Mouse (Mus musculus): ENCODE measurements around the gene Syce1l. TPM values are rescaled to one million over a fixed set of nuclear protein-coding genes. Genes with fewer than 3 reads are reported as not detected.
A peak's percentile ranks its signal among the peaks of the same experiment; 100 is the strongest.

Syce1l gene
- polyA plus RNA-seq, 1 experiment, result 0.55 TPM

GRCm38 (mm10) chr8:113674611-113675010 is 31.6 kb downstream of the Syce1l start:
- TF ChIP-seq CTCF (IDR thresholded peaks at IDR 0.05; ENCODE audit: borderline replicate concordance, extremely low read depth, insufficient read depth, insufficient read length) (no peak), POLR2A (IDR thresholded peaks at IDR 0.05; ENCODE audit: borderline replicate concordance, extremely low read depth, insufficient read depth, insufficient read length, poor library complexity, severe bottlenecking) (no peak)
- DNase-seq (ENCODE audit: low read depth), result no peak

GRCm38 (mm10) chr8:113675281-113675680 is 32.3 kb downstream of the Syce1l start:
- peak; percentile 75 for DNase-seq (ENCODE audit: low read depth)

GRCm38 (mm10) chr8:113676811-113677210 is 33.8 kb downstream of the Syce1l start:
- no peak for DNase-seq (ENCODE audit: low read depth)
- no peak for TF ChIP-seq POLR2A (IDR thresholded peaks at IDR 0.05; ENCODE audit: borderline replicate concordance, extremely low read depth, insufficient read depth, insufficient read length, poor library complexity, severe bottlenecking)
- TF ChIP-seq CTCF (IDR thresholded peaks at IDR 0.05; ENCODE audit: borderline replicate concordance, extremely low read depth, insufficient read depth, insufficient read length), result no peak

More at GRCm38 (mm10) chr8:113675281-113675680, 32.3 kb downstream of the Syce1l start:
- TF ChIP-seq POLR2A (IDR thresholded peaks at IDR 0.05; ENCODE audit: borderline replicate concordance, extremely low read depth, insufficient read depth, insufficient read length, poor library complexity, severe bottlenecking) (no peak), CTCF (IDR thresholded peaks at IDR 0.05; ENCODE audit: borderline replicate concordance, extremely low read depth, insufficient read depth, insufficient read length) (no peak)

GRCm38 (mm10) chr8:113679361-113679760 is 36.3 kb downstream of the Syce1l start:
- DNase-seq (ENCODE audit: low read depth), result no peak
- no peak for TF ChIP-seq CTCF (IDR thresholded peaks at IDR 0.05; ENCODE audit: borderline replicate concordance, extremely low read depth, insufficient read depth, insufficient read length)
- TF ChIP-seq POLR2A (IDR thresholded peaks at IDR 0.05; ENCODE audit: borderline replicate concordance, extremely low read depth, insufficient read depth, insufficient read length, poor library complexity, severe bottlenecking), result no peak

- DNase-seq (ENCODE audit: low read depth), result peak; percentile 79
- TF ChIP-seq POLR2A (IDR thresholded peaks at IDR 0.05; ENCODE audit: borderline replicate concordance, extremely low read depth, insufficient read depth, insufficient read length, poor library complexity, severe bottlenecking) (no peak), CTCF (IDR thresholded peaks at IDR 0.05; ENCODE audit: borderline replicate concordance, extremely low read depth, insufficient read depth, insufficient read length) (no peak)
These were observed 45.0 kb downstream of the Syce1l start for GRCm38 (mm10) chr8:113687889-113688542.

GRCm38 (mm10) chr8:113688543-113688915 is 45.5 kb downstream of the Syce1l start:
- TF ChIP-seq POLR2A (IDR thresholded peaks at IDR 0.05; ENCODE audit: borderline replicate concordance, extremely low read depth, insufficient read depth, insufficient read length, poor library complexity, severe bottlenecking) (no peak), CTCF (IDR thresholded peaks at IDR 0.05; ENCODE audit: borderline replicate concordance, extremely low read depth, insufficient read depth, insufficient read length) (no peak)
- DNase-seq (ENCODE audit: low read depth), result no peak

GRCm38 (mm10) chr8:113691622-113692343 is 48.8 kb downstream of the Syce1l start:
- no peak for TF ChIP-seq CTCF (IDR thresholded peaks at IDR 0.05; ENCODE audit: borderline replicate concordance, extremely low read depth, insufficient read depth, insufficient read length)
- TF ChIP-seq POLR2A (IDR thresholded peaks at IDR 0.05; ENCODE audit: borderline replicate concordance, extremely low read depth, insufficient read depth, insufficient read length, poor library complexity, severe bottlenecking), result no peak
- peak; percentile 71 for DNase-seq (ENCODE audit: low read depth)

GRCm38 (mm10) chr8:113704968-113705367 is 62.0 kb downstream of the Syce1l start:
- no peak for TF ChIP-seq CTCF (IDR thresholded peaks at IDR 0.05; ENCODE audit: borderline replicate concordance, extremely low read depth, insufficient read depth, insufficient read length)
- no peak for TF ChIP-seq POLR2A (IDR thresholded peaks at IDR 0.05; ENCODE audit: borderline replicate concordance, extremely low read depth, insufficient read depth, insufficient read length, poor library complexity, severe bottlenecking)
- peak; percentile 62 for DNase-seq (ENCODE audit: low read depth)

Other genes with a start within 250 kb of the Syce1l start
- 5.2 and 11.0 TPM in 2 replicates for gene Mon1b, start 7.6 kb upstream of the Syce1l start, polyA plus RNA-seq (2012; rRNA removed)
- 5.5 and 11.0 TPM in 2 replicates for gene Adamts18, start 205.5 kb downstream of the Syce1l start, polyA plus RNA-seq (2012; rRNA removed)

Measured in brain, embryonic 14.5 days (tissue).